Mouse (Mus musculus) small intestine, adult 2 months (tissue): ENCODE data around the gene Zfp708. TPM values are rescaled to one million over a fixed set of nuclear protein-coding genes. Genes with fewer than 3 reads are reported as not detected.
A peak's percentile ranks its signal among the peaks of the same experiment; 100 is the strongest.

Experiments used
- H3K27ac ChIP-seq: fragments of 200-500 bp; 2 replicates; pipeline ENCODE4 v1.5.1; 2012; ENCODE audit warnings: low read depth, low read length, control low read depth, inconsistent platforms; ENCODE audit not compliant: insufficient read depth
- H3K27me3 ChIP-seq: fragments of 200-500 bp; 2 replicates; pipeline ENCODE4 v1.6.1; 2012; ENCODE audit warnings: mild to moderate bottlenecking, moderate library complexity, low read length, inconsistent platforms; ENCODE audit not compliant: control insufficient read depth, insufficient read depth
- H3K36me3 ChIP-seq: fragments of 200-500 bp; 2 replicates; pipeline ENCODE4 v1.6.1; 2012; ENCODE audit warnings: mild to moderate bottlenecking, low read length, control low read depth, inconsistent platforms; ENCODE audit not compliant: control insufficient read depth, insufficient read depth
- H3K4me1 ChIP-seq: fragments of 200-500 bp; 2 replicates; pipeline ENCODE4 v1.6.1; 2012; ENCODE audit warnings: low read length, inconsistent platforms, mixed read lengths; ENCODE audit not compliant: control insufficient read depth, insufficient read depth, insufficient read length
- H3K4me3 ChIP-seq: fragments of 200-500 bp; 2 replicates; pipeline ENCODE4 v1.5.1; 2012; ENCODE audit warnings: low read depth, mild to moderate bottlenecking, control low read depth, inconsistent platforms, low read length, moderate library complexity
- CTCF ChIP-seq: fragments of 200-500 bp; IDR thresholded peaks from 2 replicates; pipeline ENCODE4 v1.5.1; 2012; ENCODE audit warnings: low read depth, mild to moderate bottlenecking, control low read depth, inconsistent platforms, low read length, moderate library complexity, mixed read lengths; ENCODE audit not compliant: insufficient replicate concordance, insufficient read length; ENCODE audit errors: extremely low read depth
- POLR2A ChIP-seq: fragments of 200-500 bp; IDR thresholded peaks from 2 replicates; pipeline ENCODE4 v1.6.1; 2012; ENCODE audit warnings: low read depth, mild to moderate bottlenecking, control low read depth, inconsistent platforms, low read length, moderate library complexity
- WGBS: fragments of 180-500 bp; shearing (Covaris S2); methylation state at CpG from one replicate; pipeline ENCODE4 v1.1.7; 2018; 5-methylcytosine and 5-hydroxymethylcytosine counted together
- polyA plus RNA-seq: library from polyadenylated mRNA; depleted of rRNA; stranded (reverse); fragments of >200 nt; gene quantifications from 2 replicates; pipeline ENCODE4 v1.2.3, GENCODE M21; 2012; rRNA removed

The Zfp708 gene
- polyA plus RNA-seq, 1 experiment, result not detected

- Histone ChIP-seq H3K36me3 (peaks cover 15% of the 10 kb centered on the region), H3K4me1 (peaks cover 2% of the 10 kb centered on the region; the same call in 1 of the 2 replicates), H3K27me3 (no peaks in the 10 kb centered on the region), H3K4me3 (no peak overlapping the region), H3K27ac (no peak overlapping the region)
- WGBS, result 92% methylated on average over 2 of the region's 2 CpGs
- TF ChIP-seq POLR2A, result no peak
- TF ChIP-seq CTCF, result no peak
These were observed 25.0 kb downstream of the Zfp708 start for GRCm38 (mm10) chr13:67072786-67073185.

- H3K36me3 ChIP-seq, result 0 out of 2 replicates have a peak, but pooled peaks cover 1% of the 10 kb centered on the region
- TF ChIP-seq POLR2A, result no peak
- no peak for TF ChIP-seq CTCF
- no peak overlapping the region for H3K4me3 ChIP-seq
- no peak overlapping the region for H3K27ac ChIP-seq
- no peaks in the 10 kb centered on the region for H3K27me3 ChIP-seq
- H3K4me1 ChIP-seq, result no peaks in the 10 kb centered on the region
- 90% methylated on average over 8 of the region's 8 CpGs for WGBS
These were observed 32.4 kb downstream of the Zfp708 start for GRCm38 (mm10) chr13:67065386-67065785.

GRCm38 (mm10) chr13:67062427-67062826, 35.3 kb downstream of the Zfp708 start:
- H3K36me3 ChIP-seq, result no peaks in the 10 kb centered on the region
- peaks cover 2% of the 10 kb centered on the region; the same call in 1 of the 2 replicates for H3K4me1 ChIP-seq
- WGBS, result 67% methylated on average over 7 of the region's 7 CpGs

GRCm38 (mm10) chr13:67060786-67061358, 36.9 kb downstream of the Zfp708 start, which contains the start of gene Zfp712:
Gene Zfp712, minus strand, starts transcription at chr13:67061170.
- Histone ChIP-seq H3K4me1 (peaks cover 2% of the 10 kb centered on the region; the same call in 1 of the 2 replicates), H3K27me3 (no peaks in the 10 kb centered on the region), H3K27ac (peak within 1 kb of the TSS; percentile 91), H3K4me3 (peak within 1 kb of the TSS; percentile 94), H3K36me3 (no peaks in the 10 kb centered on the region)
- under 1% methylated on average over 27 of the region's 27 CpGs for WGBS
- TF ChIP-seq CTCF, result no peak
- TF ChIP-seq POLR2A, result peak; percentile 57

More at GRCm38 (mm10) chr13:67062427-67062826, 35.3 kb downstream of the Zfp708 start:
- TF ChIP-seq CTCF (no peak), POLR2A (no peak)
- Histone ChIP-seq H3K27ac (no peak overlapping the region), H3K27me3 (no peaks in the 10 kb centered on the region), H3K4me3 (no peak overlapping the region)

- Histone ChIP-seq H3K36me3 (no peaks in the 10 kb centered on the region), H3K4me3 (peak overlapping the region; percentile 94), H3K27me3 (no peaks in the 10 kb centered on the region), H3K27ac (no peak overlapping the region), H3K4me1 (peaks cover 2% of the 10 kb centered on the region; the same call in 1 of the 2 replicates)
- TF ChIP-seq POLR2A (no peak), CTCF (no peak)
- 4% methylated on average over 12 of the region's 12 CpGs for WGBS
These were observed 37.5 kb downstream of the Zfp708 start for GRCm38 (mm10) chr13:67060161-67060785.

Other genes with a start within 250 kb of the Zfp708 start
- 0.15 and 0.20 TPM in 2 replicates for gene Gm10767, start 193.1 kb downstream of the Zfp708 start, polyA plus RNA-seq
- gene Zfp712, start 36.8 kb downstream of the Zfp708 start, polyA plus RNA-seq, result 0.06 TPM in 1 of 2 replicates, not detected in the other
- 1.1 and 1.5 TPM in 2 replicates for gene Gm28557, start 10.6 kb upstream of the Zfp708 start, polyA plus RNA-seq
- 0.03 and 0.06 TPM in 2 replicates for gene Rslcan18, start 18.3 kb upstream of the Zfp708 start, polyA plus RNA-seq
- gene Zfp759, start 23.7 kb upstream of the Zfp708 start, polyA plus RNA-seq, result 0.03 TPM in 2 replicates
- gene Rsl1, start 75.2 kb upstream of the Zfp708 start, polyA plus RNA-seq, result 0.10 and 0.33 TPM in 2 replicates
- 0.06 TPM in 1 of 2 replicates, not detected in the other for gene Zfp455, start 96.5 kb upstream of the Zfp708 start, polyA plus RNA-seq
- 0.09 and 0.16 TPM in 2 replicates for gene Zfp458, start 180.5 kb upstream of the Zfp708 start, polyA plus RNA-seq
- gene Zfp457, start 208.5 kb upstream of the Zfp708 start, polyA plus RNA-seq, result 0.22 and 0.27 TPM in 2 replicates
- gene Zfp595, start 234.6 kb upstream of the Zfp708 start, polyA plus RNA-seq, result 0.04 and 0.14 TPM in 2 replicates